Mouse (Mus musculus) c-Kit-positive CD71-positive TER-119-negative erythroid progenitor cells, embryonic 14.5 days (primary cell): Measurements from ENCODE around the gene P2ry1.

Source experiments
- DNase-seq: peaks from one replicate; pipeline ENCODE4 v3.0.0-alpha.2; 2013; ENCODE audit warnings: low read depth

P2ry1 gene

GRCm38 (mm10) chr3:61002587-61003501 is at the start of gene P2ry1:
P2ry1 (plus strand) TSS chr3:61002795.
- peak; percentile 84 for DNase-seq

- DNase-seq, result no peak
These were observed 49.3 kb upstream of the P2ry1 start for GRCm38 (mm10) chr3:60953199-60953736.

GRCm38 (mm10) chr3:60954073-60954472 is 48.5 kb upstream of the P2ry1 start:
- no peak for DNase-seq

GRCm38 (mm10) chr3:60958769-60959168 is 43.8 kb upstream of the P2ry1 start:
- no peak for DNase-seq

GRCm38 (mm10) chr3:60965137-60965536 is 37.5 kb upstream of the P2ry1 start:
- no peak for DNase-seq

GRCm38 (mm10) chr3:60974944-60975343 is 27.7 kb upstream of the P2ry1 start:
- no peak for DNase-seq

- DNase-seq, result no peak
These were observed 20.5 kb upstream of the P2ry1 start for GRCm38 (mm10) chr3:60982109-60982508.

GRCm38 (mm10) chr3:60998064-60998463 is 4.5 kb upstream of the P2ry1 start:
- no peak for DNase-seq

- DNase-seq, result no peak
These were observed 2.9 kb upstream of the P2ry1 start for GRCm38 (mm10) chr3:60999715-61000114.

GRCm38 (mm10) chr3:61000747-61001146 is 1.8 kb upstream of the P2ry1 start:
- DNase-seq, result no peak

GRCm38 (mm10) chr3:61001852-61002586 is 576 bp upstream of the P2ry1 start:
- DNase-seq, result no peak

- DNase-seq, result no peak
These were observed 2.0 kb downstream of the P2ry1 start for GRCm38 (mm10) chr3:61004611-61005010.

- DNase-seq, result no peak
These were observed 9.1 kb downstream of the P2ry1 start for GRCm38 (mm10) chr3:61011660-61012059.

GRCm38 (mm10) chr3:61012550-61012949 is 10.0 kb downstream of the P2ry1 start:
- DNase-seq, result no peak

GRCm38 (mm10) chr3:61016733-61017132 is 14.1 kb downstream of the P2ry1 start:
- no peak for DNase-seq

GRCm38 (mm10) chr3:61032100-61032499 is 29.5 kb downstream of the P2ry1 start:
- no peak for DNase-seq

- DNase-seq, result no peak
These were observed 33.0 kb downstream of the P2ry1 start for GRCm38 (mm10) chr3:61035633-61036032.

- no peak for DNase-seq
These were observed 37.3 kb downstream of the P2ry1 start for GRCm38 (mm10) chr3:61039916-61040315.

- no peak for DNase-seq
These were observed 47.5 kb downstream of the P2ry1 start for GRCm38 (mm10) chr3:61049976-61050672.
